Mouse (Mus musculus) liver, postnatal 0 days (tissue): ENCODE measurements at regions not wholly inside any gene's neighbourhood (a gene's known extent, or its start where the extent isn't known, plus 50 kb on each side); places are given as distances from the start of the nearest gene placed in this dataset.
"Not testable (repeated sequence)": the region's sequence is repeated elsewhere in the genome, so short reads cannot be mapped to it uniquely, and the experiment has no call there.

Source experiments
- ATAC-seq: fragments of 200-750 bp; cut with Nextera tagmentation; 2 replicates; pipeline ENCODE4 v1.8.0; 2017; ENCODE audit warnings: mild to moderate bottlenecking, moderate library complexity
- DNase-seq: peaks from one replicate; pipeline ENCODE4 v3.0.0-alpha.2; 2016
- H3K27ac ChIP-seq: fragments of 300-500 bp; sonication (generic); 2 replicates; pipeline ENCODE4 v1.5.1; 2014; ENCODE audit warnings: antibody characterized with exemption, moderate library complexity, mild to moderate bottlenecking, low read depth
- H3K27me3 ChIP-seq: fragments of 300-500 bp; sonication (generic); 2 replicates; pipeline ENCODE4 v1.6.1; 2014; ENCODE audit warnings: low read length, control low read depth, mixed read lengths; ENCODE audit not compliant: insufficient read depth
- H3K36me3 ChIP-seq: fragments of 300-500 bp; sonication (generic); replicated peaks from 2 replicates; pipeline ENCODE4 v1.6.1; 2014; ENCODE audit warnings: mild to moderate bottlenecking, control low read depth, low read length, moderate library complexity, mixed read lengths; ENCODE audit not compliant: insufficient read depth
- H3K4me1 ChIP-seq: fragments of 300-500 bp; sonication (generic); 2 replicates; pipeline ENCODE4 v1.6.1; 2014; ENCODE audit warnings: antibody characterized with exemption, mild to moderate bottlenecking, control low read depth; ENCODE audit not compliant: insufficient read depth
- H3K4me2 ChIP-seq: fragments of 300-500 bp; sonication (generic); 2 replicates; pipeline ENCODE4 v1.6.1; 2014; ENCODE audit warnings: low read depth, mild to moderate bottlenecking, low read length, moderate library complexity, mixed read lengths
- H3K4me3 ChIP-seq: fragments of 300-500 bp; sonication (generic); 2 replicates; pipeline ENCODE4 v1.5.1; 2014; ENCODE audit warnings: low read depth, low read length
- H3K9ac ChIP-seq: fragments of 300-500 bp; sonication (generic); replicated peaks from 2 replicates; pipeline ENCODE4 v1.6.1; 2014; ENCODE audit warnings: mild to moderate bottlenecking, moderate library complexity
- H3K9me3 ChIP-seq: fragments of 300-500 bp; sonication (generic); 2 replicates; pipeline ENCODE4 v1.6.1; 2016; ENCODE audit warnings: mild to moderate bottlenecking, control low read depth, low read length, mixed read lengths
- CTCF ChIP-seq: sonication (generic); IDR thresholded peaks from 2 replicates; pipeline ENCODE4 v1.5.1; 2016; ENCODE audit warnings: antibody characterized with exemption, low read depth
- EP300 ChIP-seq: IDR thresholded peaks from 2 replicates; pipeline ENCODE4 v1.6.1; 2016; ENCODE audit warnings: antibody characterized with exemption, low read depth, mild to moderate bottlenecking
- WGBS: fragments of 180-500 bp; shearing (Covaris S2); extraction: QIAGEN DNeasy Blood & Tissue Kit; methylation state at CpG from one replicate; pipeline ENCODE4 v1.1.7; 2014; ENCODE audit not compliant: insufficient replicate concordance; 5-methylcytosine and 5-hydroxymethylcytosine counted together

DNA sequence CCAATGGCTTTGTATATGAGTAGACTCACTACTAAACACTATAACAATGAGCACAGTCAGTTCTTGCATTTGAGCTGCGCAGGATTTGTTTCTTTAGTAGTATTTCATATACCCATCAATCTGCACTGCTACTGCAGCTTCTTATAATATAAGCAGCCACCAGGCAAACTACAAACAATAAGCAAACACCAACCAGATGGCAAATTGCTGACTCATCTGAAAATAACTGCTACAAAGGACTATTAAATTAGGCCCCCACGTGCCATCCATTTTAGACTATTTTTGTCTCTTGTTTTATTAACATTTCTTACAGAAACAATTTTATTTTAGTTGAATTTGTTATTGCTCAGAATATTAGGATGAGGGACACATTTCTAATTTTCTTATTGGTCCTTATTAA lies 1093.5 kb upstream of the 1700008P02Rik start:
- Histone ChIP-seq H3K4me3 (no peak overlapping the region), H3K4me1 (no peaks in the 10 kb centered on the region), H3K4me2 (no peak overlapping the region), H3K9me3 (no peaks in the 10 kb centered on the region), H3K9ac (no peak overlapping the region), H3K36me3 (no peaks in the 10 kb centered on the region), H3K27ac (no peak overlapping the region), H3K27me3 (no peaks in the 10 kb centered on the region)
- ATAC-seq (no peak), DNase-seq (no peak)
- 76% methylated on average over 2 of the region's 2 CpGs for WGBS
- TF ChIP-seq EP300 (no peak), CTCF (no peak)

DNA sequence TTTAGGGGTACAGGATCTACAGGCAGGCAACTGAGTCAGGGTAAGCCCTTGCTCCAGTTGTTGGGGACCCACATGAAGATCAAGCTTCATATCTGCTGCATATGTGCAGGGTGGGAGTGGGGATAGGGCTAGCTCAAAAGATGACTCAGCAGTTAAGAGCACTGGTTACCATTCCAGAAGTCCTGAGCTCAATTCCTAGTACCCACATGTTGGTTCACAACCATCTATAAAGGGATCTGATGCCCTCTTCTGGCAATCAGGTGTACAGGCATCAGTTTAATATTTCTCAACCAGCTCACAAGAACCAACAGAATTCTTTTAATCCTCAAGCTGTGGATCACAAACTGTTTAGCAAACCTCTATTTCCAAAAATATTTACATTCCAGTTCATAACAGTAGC lies 1092.9 kb upstream of the 1700008P02Rik start:
- ATAC-seq = no peak
- TF ChIP-seq CTCF (no peak), EP300 (no peak)

DNA sequence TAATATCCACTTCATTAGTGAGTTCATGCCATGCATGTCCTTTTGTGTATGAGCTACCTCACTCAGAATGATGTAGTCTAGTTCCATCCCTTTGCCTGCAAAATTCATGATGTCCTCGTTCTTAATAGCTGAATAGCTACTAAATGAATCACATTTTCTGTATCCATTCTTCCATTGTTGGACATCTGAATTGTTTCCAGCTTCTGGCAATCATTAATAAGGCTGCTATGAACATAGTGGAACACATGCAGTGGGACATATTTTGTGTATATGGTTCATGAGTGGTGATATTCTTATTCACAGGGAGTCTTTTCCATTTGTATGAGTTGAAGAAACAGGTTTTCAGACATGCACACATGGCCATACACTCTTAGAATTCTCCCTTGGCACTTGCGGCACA lies 1092.2 kb upstream of the 1700008P02Rik start:
- no peaks in the 10 kb centered on the region for H3K9me3 ChIP-seq
- no peak overlapping the region for H3K4me2 ChIP-seq
- H3K36me3 ChIP-seq = no peaks in the 10 kb centered on the region
- no peak for DNase-seq
- no peaks in the 10 kb centered on the region for H3K4me1 ChIP-seq
- TF ChIP-seq EP300 = no peak
- no peak for TF ChIP-seq CTCF
- no peaks in the 10 kb centered on the region for H3K27me3 ChIP-seq
- no peak overlapping the region for H3K9ac ChIP-seq
- no peak overlapping the region for H3K4me3 ChIP-seq
- H3K27ac ChIP-seq = no peak overlapping the region
- WGBS = 70% methylated on average over 2 of the region's 2 CpGs
- no peak for ATAC-seq

More for the DNA sequence above, 1092.9 kb upstream of the 1700008P02Rik start:
- Histone ChIP-seq H3K9ac (no peak overlapping the region), H3K9me3 (no peaks in the 10 kb centered on the region), H3K36me3 (no peaks in the 10 kb centered on the region), H3K4me3 (no peak overlapping the region), H3K4me2 (no peak overlapping the region), H3K27me3 (no peaks in the 10 kb centered on the region), H3K27ac (no peak overlapping the region), H3K4me1 (no peaks in the 10 kb centered on the region)
- no peak for DNase-seq

DNA sequence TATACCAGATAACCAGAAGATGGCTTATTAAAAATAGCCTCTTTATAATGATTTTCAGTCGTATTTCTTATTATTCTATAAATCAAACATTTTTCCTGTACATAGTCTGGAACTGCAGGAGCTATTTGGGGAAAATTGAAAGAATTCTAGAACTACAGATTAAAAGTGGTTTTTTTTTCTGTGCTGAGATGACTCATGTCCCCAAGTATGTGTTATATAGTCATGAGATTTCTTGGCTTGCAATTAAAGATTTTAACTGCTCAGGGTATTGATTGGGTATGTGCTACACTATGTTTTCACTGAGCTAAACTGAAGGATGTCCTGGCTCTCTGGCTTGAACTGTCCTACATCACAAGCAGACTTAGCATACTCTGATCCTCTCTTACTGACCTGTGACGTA lies 1088.4 kb upstream of the 1700008P02Rik start:
- TF ChIP-seq EP300 (no peak), CTCF (no peak)
- Histone ChIP-seq H3K9me3 (no peaks in the 10 kb centered on the region), H3K27ac (no peak overlapping the region), H3K36me3 (no peaks in the 10 kb centered on the region), H3K4me1 (no peaks in the 10 kb centered on the region), H3K9ac (no peak overlapping the region), H3K4me2 (no peak overlapping the region), H3K4me3 (no peak overlapping the region), H3K27me3 (no peaks in the 10 kb centered on the region)
- WGBS = 59% methylated on average over 2 of the region's 2 CpGs
- ATAC-seq = no peak
- no peak for DNase-seq

DNA sequence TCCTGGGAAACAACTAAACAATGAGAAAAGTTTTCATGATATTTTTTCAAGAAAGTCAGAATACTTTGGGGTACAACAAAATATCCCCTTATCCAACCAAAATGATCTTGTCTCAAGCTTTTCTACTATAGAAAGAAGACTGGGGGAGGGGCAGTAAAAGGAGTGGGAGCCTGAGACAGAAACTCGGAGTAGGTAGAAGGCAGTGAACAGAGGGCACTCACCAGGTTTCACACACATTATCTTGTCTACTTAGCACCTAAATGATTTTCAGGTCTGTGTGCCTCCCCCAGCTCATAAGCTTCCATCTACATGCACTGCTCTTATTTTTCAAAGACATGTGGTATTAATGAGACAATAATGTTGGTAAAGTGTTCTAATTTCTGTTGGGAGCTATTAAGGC lies 1063.3 kb upstream of the 1700008P02Rik start:
- H3K4me2 ChIP-seq = no peak overlapping the region
- H3K27ac ChIP-seq = no peak overlapping the region
- no peaks in the 10 kb centered on the region for H3K4me1 ChIP-seq
- no peak overlapping the region for H3K4me3 ChIP-seq
- H3K36me3 ChIP-seq = no peaks in the 10 kb centered on the region
- H3K9ac ChIP-seq = no peak overlapping the region
- ATAC-seq (no peak), DNase-seq (no peak)
- no peak for TF ChIP-seq CTCF
- no peak for TF ChIP-seq EP300
- H3K9me3 ChIP-seq = no peaks in the 10 kb centered on the region
- H3K27me3 ChIP-seq = no peaks in the 10 kb centered on the region
- 67% methylated on average over 1 of the region's 1 CpGs for WGBS

DNA sequence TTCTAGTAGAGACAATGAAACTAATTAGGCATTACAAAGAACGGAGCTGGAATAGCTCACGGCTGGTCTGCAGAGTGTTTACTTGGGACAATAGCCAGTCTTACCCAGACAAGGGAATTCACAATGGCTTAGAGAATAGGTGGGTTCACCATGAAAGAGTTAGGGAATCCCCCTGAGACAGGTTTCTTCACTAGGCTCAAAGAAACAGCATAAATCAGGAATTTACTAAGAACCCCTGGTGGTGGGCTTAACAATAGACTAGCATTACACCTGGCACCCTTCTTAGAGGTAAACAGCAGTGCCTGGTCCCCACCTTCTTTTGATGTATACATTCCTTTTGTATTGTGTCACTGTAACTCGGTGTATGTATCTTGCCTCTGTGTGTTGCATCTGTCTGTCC lies 1062.6 kb upstream of the 1700008P02Rik start:
- not testable (repeated sequence) for H3K4me2 ChIP-seq, ATAC-seq, H3K9ac ChIP-seq, H3K4me3 ChIP-seq, H3K27ac ChIP-seq, H3K9me3 ChIP-seq, H3K27me3 ChIP-seq, DNase-seq, H3K4me1 ChIP-seq, H3K36me3 ChIP-seq
- 69% methylated on average over 3 of the region's 3 CpGs for WGBS

DNA sequence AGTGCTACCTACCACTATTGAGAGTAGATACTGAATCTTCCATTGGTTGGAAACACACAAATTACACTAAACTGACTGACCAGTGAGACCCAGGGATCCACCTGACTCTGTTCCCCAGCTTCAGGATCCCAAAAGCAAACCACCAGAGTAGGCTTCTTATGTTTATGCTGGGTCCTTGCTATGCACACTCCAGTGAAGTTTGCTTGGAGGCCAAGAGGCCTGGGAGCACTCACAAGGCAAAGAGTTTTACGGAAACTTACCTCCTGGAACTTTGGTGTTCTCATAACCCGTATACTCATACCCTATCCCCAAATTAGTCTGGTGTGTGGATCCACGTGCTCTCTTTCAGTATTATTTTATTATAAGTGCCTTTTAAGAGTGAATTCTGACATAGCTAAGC lies 1062.1 kb upstream of the 1700008P02Rik start:
- H3K4me2 ChIP-seq = no peak overlapping the region
- H3K27me3 ChIP-seq = no peaks in the 10 kb centered on the region
- no peaks in the 10 kb centered on the region for H3K36me3 ChIP-seq
- no peak for DNase-seq
- H3K4me3 ChIP-seq = no peak overlapping the region
- H3K27ac ChIP-seq = no peak overlapping the region
- H3K9ac ChIP-seq = no peak overlapping the region
- 78% methylated on average over 3 of the region's 3 CpGs for WGBS
- no peaks in the 10 kb centered on the region for H3K4me1 ChIP-seq
- H3K9me3 ChIP-seq = no peaks in the 10 kb centered on the region
- TF ChIP-seq CTCF (no peak), EP300 (no peak)
- no peak for ATAC-seq
